Mouse (Mus musculus) adrenal gland, adult 8-10 months (tissue): ENCODE results near the gene Fam216b. TPM values are rescaled to one million over a fixed set of nuclear protein-coding genes. Genes with fewer than 3 reads are reported as not detected.
A peak's percentile ranks its signal among the peaks of the same experiment; 100 is the strongest.

Experiments used
- DNase-seq: peaks from one replicate; pipeline ENCODE4 v3.0.0; 2022
- total RNA-seq, 4 experiments: library from RNA; stranded (reverse); gene quantifications; 2 replicates each; pipeline ENCODE4 v1.2.4; 2022

Gene Fam216b
- not detected for total RNA-seq

- DNase-seq = no peak
Observed at GRCm38 (mm10) chr14:78088907-78089306, at the start of gene Fam216b. TSS of gene Fam216b (minus strand) at chr14:78089007.

- no peak for DNase-seq
Observed at GRCm38 (mm10) chr14:78132368-78133052, 43.7 kb upstream of the Fam216b start.

GRCm38 (mm10) chr14:78126670-78127069 lies 37.9 kb upstream of the Fam216b start:
- no peak for DNase-seq

- DNase-seq = no peak
Observed at GRCm38 (mm10) chr14:78120286-78120685, 31.5 kb upstream of the Fam216b start.

- DNase-seq = peak; percentile 64
Observed at GRCm38 (mm10) chr14:78119449-78120200, 30.8 kb upstream of the Fam216b start.

- no peak for DNase-seq
Observed at GRCm38 (mm10) chr14:78117671-78118070, 28.9 kb upstream of the Fam216b start.

- DNase-seq = no peak
Observed at GRCm38 (mm10) chr14:78117268-78117667, 28.5 kb upstream of the Fam216b start.

- DNase-seq = no peak
Observed at GRCm38 (mm10) chr14:78112466-78112865, 23.7 kb upstream of the Fam216b start.

GRCm38 (mm10) chr14:78110871-78111270 lies 22.1 kb upstream of the Fam216b start:
- DNase-seq = no peak

GRCm38 (mm10) chr14:78109419-78109818 lies 20.6 kb upstream of the Fam216b start:
- no peak for DNase-seq

- no peak for DNase-seq
Observed at GRCm38 (mm10) chr14:78108388-78108787, 19.6 kb upstream of the Fam216b start.

GRCm38 (mm10) chr14:78089591-78089990 lies 784 bp upstream of the Fam216b start:
- DNase-seq = no peak

GRCm38 (mm10) chr14:78083465-78083864 lies 5.3 kb downstream of the Fam216b start:
- DNase-seq = no peak

- DNase-seq = no peak
Observed at GRCm38 (mm10) chr14:78077508-78077907, 11.3 kb downstream of the Fam216b start.

GRCm38 (mm10) chr14:78065938-78066710 lies 22.7 kb downstream of the Fam216b start:
- DNase-seq = peak; percentile 4

- DNase-seq = no peak
Observed at GRCm38 (mm10) chr14:78062484-78062883, 26.3 kb downstream of the Fam216b start.

- no peak for DNase-seq
Observed at GRCm38 (mm10) chr14:78060609-78060951, 28.2 kb downstream of the Fam216b start.

GRCm38 (mm10) chr14:78059878-78060608 lies 28.8 kb downstream of the Fam216b start:
- DNase-seq = no peak

GRCm38 (mm10) chr14:78057362-78057761 lies 31.4 kb downstream of the Fam216b start:
- DNase-seq = no peak

- no peak for DNase-seq
Observed at GRCm38 (mm10) chr14:78056371-78056770, 32.4 kb downstream of the Fam216b start.

- no peak for DNase-seq
Observed at GRCm38 (mm10) chr14:78048674-78049073, 40.1 kb downstream of the Fam216b start.

GRCm38 (mm10) chr14:78048258-78048657 lies 40.5 kb downstream of the Fam216b start:
- DNase-seq = no peak

- DNase-seq = no peak
Observed at GRCm38 (mm10) chr14:78043079-78043478, 45.7 kb downstream of the Fam216b start.
